Mouse (Mus musculus): ENCODE measurements around the gene Hapln4. TPM values are rescaled to one million over a fixed set of nuclear protein-coding genes. Genes with fewer than 3 reads are reported as not detected.

Hapln4 gene
- total and polyA plus RNA-seq, 3 experiments = 0.03 TPM; not detected in 2

DNA sequence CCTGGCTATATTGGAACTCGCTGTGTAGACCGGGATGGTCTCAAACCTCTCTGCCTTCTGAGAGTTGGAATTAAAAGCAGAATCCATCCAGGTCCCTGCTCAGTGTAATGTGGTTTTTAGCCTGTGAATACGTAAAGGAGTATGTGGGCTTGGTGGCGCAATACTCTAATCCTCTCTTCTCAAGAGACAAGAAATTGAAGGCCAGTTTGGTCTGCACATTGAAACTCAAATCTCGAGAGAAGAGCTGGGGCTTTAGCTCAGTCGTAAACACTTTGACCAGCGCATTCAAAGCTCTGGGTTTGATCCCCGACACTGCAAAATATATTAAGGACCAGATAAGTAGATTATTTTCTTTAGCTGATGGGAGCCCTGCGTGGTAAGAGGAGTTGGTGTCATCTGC, 56.7 kb downstream of the Hapln4 start:
- Histone ChIP-seq H3K36me3 (ENCODE audit: control insufficient read depth in 1 of 2, insufficient read depth in 2 of 2, low read length in 2 of 2) (peaks cover 0 to 3% of the 10 kb centered on the region in 2 experiments; a peak in 2 of 4 replicates), H3K9ac (ENCODE audit: control insufficient read depth, low read depth, low read length, poor library complexity, severe bottlenecking) (peak overlapping the region; percentile 88), H3K9me3 (replicated peaks; ENCODE audit: insufficient read depth, low read length) (no peaks in the 10 kb centered on the region), H3K27ac (ENCODE audit: control insufficient read depth, low read depth, low read length) (peak overlapping the region; percentile 95), H3K4me3 (ENCODE audit: control insufficient read depth in 1 of 2, insufficient read depth in 1 of 2, low read depth in 2 of 2, low read length in 2 of 2) (peak overlapping the region; percentile 92 to 94), H3K4me1 (ENCODE audit: control insufficient read depth in 1 of 2, insufficient read depth in 2 of 2, low read length in 2 of 2) (peaks cover 4 to 15% of the 10 kb centered on the region in 2 experiments; a peak in 2 of 4 replicates), H3K27me3 (ENCODE audit: control insufficient read depth in 1 of 2, insufficient read depth in 2 of 2, low read length in 2 of 2) (no peaks in the 10 kb centered on the region), H3K79me2 (ENCODE audit: control insufficient read depth, insufficient read depth, low read length, poor library complexity) (peaks cover 11% of the 10 kb centered on the region)
- no peak for TF ChIP-seq HCFC1 (IDR thresholded peaks at IDR 0.05; ENCODE audit: low read depth, low read length)
- 0 out of 4 replicates have a peak, but pooled peaks of 1 of the 2 experiments have one; percentile 5 for TF ChIP-seq POLR2A (IDR thresholded peaks at IDR 0.05; ENCODE audit: control insufficient read depth in 1 of 2, insufficient read depth in 1 of 2, low read depth in 1 of 2, low read length in 2 of 2, poor library complexity in 1 of 2)
- DNase-seq (ENCODE audit: low read depth, low spot score) = no peak

Other genes with a start within 250 kb of the Hapln4 start
- 0.04 TPM in 1 of 2 replicates, not detected in the other for gene Cilp2, start 195.8 kb upstream of the Hapln4 start, total RNA-seq (2012; rRNA removed)
- gene Cilp2, start 195.8 kb upstream of the Hapln4 start, polyA plus RNA-seq (2012; ENCODE audit: insufficient read depth in 1 of 2, insufficient read length in 2 of 2, low read depth in 1 of 2, low replicate concordance in 2 of 2, missing spikeins in 1 of 2) = under 1 TPM in 1 of 2 experiments, not detected in 1; 0.03 TPM
- gene Tssk6, start 181.3 kb upstream of the Hapln4 start, total RNA-seq (2012; rRNA removed) = 2.1 and 3.4 TPM in 2 replicates
- 1 to 10 TPM in 1 of 2 experiments, not detected in 1; 3.8 TPM for gene Tssk6, start 181.3 kb upstream of the Hapln4 start, polyA plus RNA-seq (2012; ENCODE audit: insufficient read depth in 1 of 2, insufficient read length in 2 of 2, low read depth in 1 of 2, low replicate concordance in 2 of 2, missing spikeins in 1 of 2)
- gene Ndufa13, start 180.9 kb upstream of the Hapln4 start, total RNA-seq (2012; rRNA removed) = 114 and 122 TPM in 2 replicates
- gene Ndufa13, start 180.9 kb upstream of the Hapln4 start, polyA plus RNA-seq (2012; ENCODE audit: insufficient read depth in 1 of 2, insufficient read length in 2 of 2, low read depth in 1 of 2, low replicate concordance in 2 of 2, missing spikeins in 1 of 2) = 10 to 100 TPM in 1 of 2 experiments, not detected in 1; 97.7 TPM
- gene Yjefn3, start 180.7 kb upstream of the Hapln4 start, total RNA-seq (2012; rRNA removed) = 1.2 and 8.2 TPM in 2 replicates
- 1 to 10 TPM in 1 of 2 experiments, not detected in 1; 5.3 TPM for gene Yjefn3, start 180.7 kb upstream of the Hapln4 start, polyA plus RNA-seq (2012; ENCODE audit: insufficient read depth in 1 of 2, insufficient read length in 2 of 2, low read depth in 1 of 2, low replicate concordance in 2 of 2, missing spikeins in 1 of 2)
- gene Gatad2a, start 87.1 kb upstream of the Hapln4 start, total RNA-seq (2012; rRNA removed) = 101 and 111 TPM in 2 replicates
- 100 to 1,000 TPM in 1 of 2 experiments, 10 to 100 TPM in 1; 38.0 to 129 TPM for gene Gatad2a, start 87.1 kb upstream of the Hapln4 start, polyA plus RNA-seq (2012; ENCODE audit: insufficient read depth in 1 of 2, insufficient read length in 2 of 2, low read depth in 1 of 2, low replicate concordance in 2 of 2, missing spikeins in 1 of 2)
- gene Mau2, start 40.7 kb upstream of the Hapln4 start, total RNA-seq (2012; rRNA removed) = 39.0 and 39.2 TPM in 2 replicates
- 10 to 100 TPM in 1 of 2 experiments, not detected in 1; 43.4 TPM for gene Mau2, start 40.7 kb upstream of the Hapln4 start, polyA plus RNA-seq (2012; ENCODE audit: insufficient read depth in 1 of 2, insufficient read length in 2 of 2, low read depth in 1 of 2, low replicate concordance in 2 of 2, missing spikeins in 1 of 2)
- gene Sugp1, start 40.6 kb upstream of the Hapln4 start, total RNA-seq (2012; rRNA removed) = 27.1 and 29.9 TPM in 2 replicates
- 10 to 100 TPM in 1 of 2 experiments, not detected in 1; 45.5 TPM for gene Sugp1, start 40.6 kb upstream of the Hapln4 start, polyA plus RNA-seq (2012; ENCODE audit: insufficient read depth in 1 of 2, insufficient read length in 2 of 2, low read depth in 1 of 2, low replicate concordance in 2 of 2, missing spikeins in 1 of 2)
- 0.78 and 1.0 TPM in 2 replicates for gene Tm6sf2, start 10.5 kb upstream of the Hapln4 start, total RNA-seq (2012; rRNA removed)
- 1 to 10 TPM in 1 of 2 experiments, not detected in 1; 1.2 TPM for gene Tm6sf2, start 10.5 kb upstream of the Hapln4 start, polyA plus RNA-seq (2012; ENCODE audit: insufficient read depth in 1 of 2, insufficient read length in 2 of 2, low read depth in 1 of 2, low replicate concordance in 2 of 2, missing spikeins in 1 of 2)
- gene Ncan, start 37.4 kb downstream of the Hapln4 start, total RNA-seq (2012; rRNA removed) = not detected in 2 replicates
- gene Ncan, start 37.4 kb downstream of the Hapln4 start, polyA plus RNA-seq (2012; ENCODE audit: insufficient read depth in 1 of 2, insufficient read length in 2 of 2, low read depth in 1 of 2, low replicate concordance in 2 of 2, missing spikeins in 1 of 2) = not detected
- gene Nr2c2ap, start 47.9 kb downstream of the Hapln4 start, total RNA-seq (2012; rRNA removed) = 20.8 and 24.6 TPM in 2 replicates
- gene Nr2c2ap, start 47.9 kb downstream of the Hapln4 start, polyA plus RNA-seq (2012; ENCODE audit: insufficient read depth in 1 of 2, insufficient read length in 2 of 2, low read depth in 1 of 2, low replicate concordance in 2 of 2, missing spikeins in 1 of 2) = 10 to 100 TPM in 1 of 2 experiments, not detected in 1; 55.7 TPM
- 5.0 and 5.5 TPM in 2 replicates for gene Rfxank, start 55.7 kb downstream of the Hapln4 start, total RNA-seq (2012; rRNA removed)
- gene Rfxank, start 55.7 kb downstream of the Hapln4 start, polyA plus RNA-seq (2012; ENCODE audit: insufficient read depth in 1 of 2, insufficient read length in 2 of 2, low read depth in 1 of 2, low replicate concordance in 2 of 2, missing spikeins in 1 of 2) = 1 to 10 TPM in 1 of 2 experiments, not detected in 1; 7.2 TPM
- gene Borcs8, start 56.0 kb downstream of the Hapln4 start, total RNA-seq (2012; rRNA removed) = 49.5 and 62.8 TPM in 2 replicates
- gene Borcs8, start 56.0 kb downstream of the Hapln4 start, polyA plus RNA-seq (2012; ENCODE audit: insufficient read depth in 1 of 2, insufficient read length in 2 of 2, low read depth in 1 of 2, low replicate concordance in 2 of 2, missing spikeins in 1 of 2) = 10 to 100 TPM in 1 of 2 experiments, not detected in 1; 73.0 TPM
- gene Mef2b, start 56.3 kb downstream of the Hapln4 start, total RNA-seq (2012; rRNA removed) = 2.0 and 2.5 TPM in 2 replicates
- 1 to 10 TPM in 1 of 2 experiments, not detected in 1; 6.5 TPM for gene Mef2b, start 56.3 kb downstream of the Hapln4 start, polyA plus RNA-seq (2012; ENCODE audit: insufficient read depth in 1 of 2, insufficient read length in 2 of 2, low read depth in 1 of 2, low replicate concordance in 2 of 2, missing spikeins in 1 of 2)
- gene Tmem161a, start 88.9 kb downstream of the Hapln4 start, total RNA-seq (2012; rRNA removed) = 45.1 and 50.7 TPM in 2 replicates
- 10 to 100 TPM in 1 of 2 experiments, not detected in 1; 51.4 TPM for gene Tmem161a, start 88.9 kb downstream of the Hapln4 start, polyA plus RNA-seq (2012; ENCODE audit: insufficient read depth in 1 of 2, insufficient read length in 2 of 2, low read depth in 1 of 2, low replicate concordance in 2 of 2, missing spikeins in 1 of 2)
- gene Slc25a42, start 128.8 kb downstream of the Hapln4 start, total RNA-seq (2012; rRNA removed) = 4.4 and 5.2 TPM in 2 replicates
- gene Slc25a42, start 128.8 kb downstream of the Hapln4 start, polyA plus RNA-seq (2012; ENCODE audit: insufficient read depth in 1 of 2, insufficient read length in 2 of 2, low read depth in 1 of 2, low replicate concordance in 2 of 2, missing spikeins in 1 of 2) = 10 to 100 TPM in 1 of 2 experiments, not detected in 1; 12.1 TPM
- 23.9 and 25.3 TPM in 2 replicates for gene Sugp2, start 150.8 kb downstream of the Hapln4 start, total RNA-seq (2012; rRNA removed)
- gene Sugp2, start 150.8 kb downstream of the Hapln4 start, polyA plus RNA-seq (2012; ENCODE audit: insufficient read depth in 1 of 2, insufficient read length in 2 of 2, low read depth in 1 of 2, low replicate concordance in 2 of 2, missing spikeins in 1 of 2) = 10 to 100 TPM in 1 of 2 experiments, not detected in 1; 27.4 TPM
- 50.2 and 63.9 TPM in 2 replicates for gene Armc6, start 151.0 kb downstream of the Hapln4 start, total RNA-seq (2012; rRNA removed)
- gene Armc6, start 151.0 kb downstream of the Hapln4 start, polyA plus RNA-seq (2012; ENCODE audit: insufficient read depth in 1 of 2, insufficient read length in 2 of 2, low read depth in 1 of 2, low replicate concordance in 2 of 2, missing spikeins in 1 of 2) = 10 to 100 TPM in 1 of 2 experiments, not detected in 1; 39.5 TPM
- 8.2 and 12.2 TPM in 2 replicates for gene Homer3, start 199.4 kb downstream of the Hapln4 start, total RNA-seq (2012; rRNA removed)
- gene Homer3, start 199.4 kb downstream of the Hapln4 start, polyA plus RNA-seq (2012; ENCODE audit: insufficient read depth in 1 of 2, insufficient read length in 2 of 2, low read depth in 1 of 2, low replicate concordance in 2 of 2, missing spikeins in 1 of 2) = 10 to 100 TPM in 1 of 2 experiments, not detected in 1; 22.8 TPM
- 94.1 and 102 TPM in 2 replicates for gene Ddx49, start 219.0 kb downstream of the Hapln4 start, total RNA-seq (2012; rRNA removed)
- 100 to 1,000 TPM in 1 of 2 experiments, not detected in 1; 116 TPM for gene Ddx49, start 219.0 kb downstream of the Hapln4 start, polyA plus RNA-seq (2012; ENCODE audit: insufficient read depth in 1 of 2, insufficient read length in 2 of 2, low read depth in 1 of 2, low replicate concordance in 2 of 2, missing spikeins in 1 of 2)
- gene Cope, start 219.1 kb downstream of the Hapln4 start, total RNA-seq (2012; rRNA removed) = 132 and 134 TPM in 2 replicates
- gene Cope, start 219.1 kb downstream of the Hapln4 start, polyA plus RNA-seq (2012; ENCODE audit: insufficient read depth in 1 of 2, insufficient read length in 2 of 2, low read depth in 1 of 2, low replicate concordance in 2 of 2, missing spikeins in 1 of 2) = 100 to 1,000 TPM in 1 of 2 experiments, not detected in 1; 232 TPM
- 3.4 and 5.0 TPM in 2 replicates for gene Cers1, start 232.3 kb downstream of the Hapln4 start, total RNA-seq (2012; rRNA removed)
- 1 to 10 TPM in 1 of 2 experiments, not detected in 1; 7.7 TPM for gene Cers1, start 232.3 kb downstream of the Hapln4 start, polyA plus RNA-seq (2012; ENCODE audit: insufficient read depth in 1 of 2, insufficient read length in 2 of 2, low read depth in 1 of 2, low replicate concordance in 2 of 2, missing spikeins in 1 of 2)
- gene Gdf1, start 246.4 kb downstream of the Hapln4 start, total RNA-seq (2012; rRNA removed) = 1.9 and 2.6 TPM in 2 replicates
- gene Gdf1, start 246.4 kb downstream of the Hapln4 start, polyA plus RNA-seq (2012; ENCODE audit: insufficient read depth in 1 of 2, insufficient read length in 2 of 2, low read depth in 1 of 2, low replicate concordance in 2 of 2, missing spikeins in 1 of 2) = 1 to 10 TPM in 1 of 2 experiments, not detected in 1; 1.9 TPM

All from MEL (cell line).